Mouse (Mus musculus) brain, embryonic 14.5 days (tissue): Measurements from ENCODE around the gene Akp3.

Experiments
- CTCF ChIP-seq: fragments of 200-500 bp; IDR thresholded peaks from 2 replicates; pipeline ENCODE4 v1.5.1; 2012; ENCODE audit warnings: inconsistent platforms, mild to moderate bottlenecking, moderate library complexity, borderline replicate concordance; ENCODE audit not compliant: insufficient read depth, insufficient read length; ENCODE audit errors: extremely low read depth
- POLR2A ChIP-seq: fragments of 200-500 bp; IDR thresholded peaks from 2 replicates; pipeline ENCODE4 v1.6.1; 2012; ENCODE audit warnings: mild to moderate bottlenecking, inconsistent platforms, borderline replicate concordance; ENCODE audit not compliant: poor library complexity, insufficient read depth, insufficient read length, severe bottlenecking; ENCODE audit errors: extremely low read depth

GRCm38 (mm10) chr1:87095642-87096041, 29.1 kb upstream of the Akp3 start:
- TF ChIP-seq POLR2A: no peak
- no peak for TF ChIP-seq CTCF
